Mouse (Mus musculus): ENCODE results near the gene Rab2b.

DNA sequence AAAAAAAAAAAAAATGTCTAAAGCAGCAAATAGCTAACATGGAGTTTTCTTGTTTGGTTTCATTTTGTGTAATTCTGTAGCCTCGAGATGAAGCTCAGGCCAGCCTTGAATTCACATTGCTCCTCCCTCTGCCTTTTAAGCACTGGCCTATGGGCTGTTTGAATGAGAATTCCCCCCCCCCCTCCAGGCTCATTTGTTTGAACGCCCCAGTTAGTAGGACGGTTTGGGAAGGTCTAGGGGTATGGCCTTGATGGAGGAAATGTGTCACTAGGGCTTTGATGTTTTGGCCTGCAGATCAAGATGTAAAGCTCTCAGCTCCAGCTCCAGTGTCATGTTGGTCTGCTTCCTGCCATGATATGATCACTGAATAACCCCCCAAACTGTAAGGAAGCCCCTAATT is 6.6 kb downstream of the Rab2b start:
- TF ChIP-seq CTCF (IDR thresholded peaks at IDR 0.05; ENCODE audit: low read depth) (no peak), EP300 (optimal IDR thresholded peaks at IDR 0.05) (no peak)

Measured in stomach, postnatal 0 days (tissue).